Mouse (Mus musculus): ENCODE measurements around the gene Alpk1.

Gene Alpk1

GRCm38 (mm10) chr3:127743614-127744365, 36.5 kb downstream of the Alpk1 start:
- no peak for DNase-seq (ENCODE audit: low spot score)

DNA sequence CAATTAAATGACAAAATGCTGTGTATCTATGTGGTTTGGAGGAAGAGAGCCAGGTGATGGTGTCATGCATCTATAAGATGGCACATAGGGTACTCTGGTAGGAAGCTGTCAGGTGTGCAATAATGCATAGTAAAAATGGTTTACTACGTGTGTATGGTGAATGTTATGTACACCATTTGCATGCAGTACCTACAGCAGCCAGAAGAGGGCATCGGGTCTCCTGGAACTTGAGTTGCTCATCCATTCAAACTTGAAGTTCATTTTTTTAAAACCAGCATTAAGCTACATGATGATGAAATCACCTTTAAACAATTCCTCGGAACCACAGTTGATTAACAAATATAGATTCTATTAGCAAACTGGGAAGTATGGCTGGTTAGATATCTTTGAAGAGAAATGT, 38.9 kb downstream of the Alpk1 start:
- DNase-seq (ENCODE audit: low spot score), result no peak

- no peak for DNase-seq (ENCODE audit: low spot score)
Observed at GRCm38 (mm10) chr3:127737876-127738275, 42.5 kb downstream of the Alpk1 start.

- DNase-seq (ENCODE audit: low spot score), result no peak
Observed at GRCm38 (mm10) chr3:127735395-127735794, 44.9 kb downstream of the Alpk1 start.

GRCm38 (mm10) chr3:127729513-127730137, 50.7 kb downstream of the Alpk1 start:
- no peak for DNase-seq (ENCODE audit: low spot score)

DNA sequence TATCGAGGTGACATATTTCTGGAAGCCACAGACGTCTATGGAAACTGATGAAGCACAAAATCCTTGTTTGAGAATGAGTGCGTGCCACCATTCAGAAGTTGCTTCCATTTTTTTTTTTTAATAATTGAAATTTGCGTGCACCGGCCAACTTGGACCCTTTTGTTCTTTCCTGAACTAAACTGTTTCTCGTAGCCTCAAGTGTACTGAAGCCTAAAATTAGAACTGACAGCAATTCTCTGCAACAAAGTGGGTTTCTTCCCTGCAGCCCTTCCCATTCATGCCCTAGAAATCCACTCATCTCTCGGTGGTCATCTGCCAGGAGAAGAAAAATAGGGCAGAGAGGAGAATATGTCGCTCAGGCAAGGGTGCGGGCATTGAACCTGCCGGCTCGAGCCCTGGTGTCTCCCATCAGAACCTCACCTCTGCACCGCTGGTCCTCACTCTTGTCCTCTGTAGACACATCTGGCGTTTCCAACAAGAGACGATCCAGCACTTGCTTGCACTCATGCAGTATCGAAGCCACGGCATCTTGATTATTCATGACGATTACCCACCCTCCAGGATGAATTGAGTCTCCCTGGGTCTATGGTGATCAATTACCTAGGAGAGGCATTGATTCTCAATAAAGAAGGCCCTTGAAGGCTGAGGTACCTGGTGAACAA, 51.3 kb downstream of the Alpk1 start:
- DNase-seq (ENCODE audit: low spot score), result no peak

DNA sequence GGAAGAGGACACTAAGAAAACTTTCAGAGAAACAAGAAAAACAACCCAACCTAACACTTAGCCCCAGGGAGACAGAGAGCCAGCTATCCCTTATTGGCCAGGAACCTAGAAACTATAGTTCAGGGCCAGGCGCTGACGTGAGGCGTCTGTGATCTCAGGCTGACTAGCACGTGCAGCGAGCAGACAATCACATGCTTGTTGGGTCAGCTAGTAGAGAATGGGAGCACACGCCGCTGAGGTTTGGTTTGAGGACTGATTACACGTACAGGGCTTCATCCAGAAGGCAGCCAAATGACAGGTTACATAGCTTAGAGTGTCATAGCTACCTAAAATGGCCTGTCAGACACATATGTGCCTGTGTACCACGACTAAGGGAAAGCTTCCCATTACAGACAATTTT, 52.3 kb downstream of the Alpk1 start:
- no peak for DNase-seq (ENCODE audit: low spot score)

DNA sequence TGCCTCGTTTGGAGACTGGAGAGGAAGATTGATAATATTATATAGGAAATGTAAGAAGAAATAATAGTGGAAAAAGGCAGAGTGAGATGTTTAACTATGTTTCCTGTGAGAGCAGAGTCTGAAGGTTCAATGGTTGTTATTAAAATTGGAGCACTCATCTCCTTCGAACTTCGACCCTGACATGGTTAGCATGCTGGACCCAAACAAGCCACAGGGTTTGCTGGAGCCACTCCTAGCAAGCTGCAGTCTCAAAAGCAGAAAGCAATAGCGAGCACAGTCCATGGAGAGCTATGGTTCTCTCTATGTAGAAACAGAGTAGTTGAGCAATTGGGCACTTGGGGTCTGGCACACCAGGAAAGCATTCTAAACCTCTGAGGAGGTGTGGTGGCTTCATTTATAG, 59.4 kb downstream of the Alpk1 start:
- no peak for DNase-seq (ENCODE audit: low spot score)

DNA sequence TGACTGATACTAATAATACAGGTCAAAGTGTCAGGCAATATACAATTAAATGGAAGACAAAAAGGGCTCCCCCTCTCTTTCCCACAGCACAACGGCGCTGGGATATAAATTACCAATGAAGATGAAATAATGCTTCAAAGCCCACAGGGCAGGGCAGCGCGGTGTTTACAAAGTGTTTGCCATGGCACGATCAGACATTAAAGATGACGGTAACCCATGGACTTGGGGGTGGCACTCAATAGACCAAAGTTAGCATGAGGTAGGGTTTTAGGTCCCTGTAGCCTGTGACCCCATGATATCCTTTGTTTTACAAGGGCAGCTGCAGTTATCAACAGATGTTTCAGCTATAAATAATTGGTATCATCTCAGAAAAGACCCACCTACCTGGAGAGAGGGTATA, 60.3 kb downstream of the Alpk1 start:
- DNase-seq (ENCODE audit: low spot score), result no peak

DNA sequence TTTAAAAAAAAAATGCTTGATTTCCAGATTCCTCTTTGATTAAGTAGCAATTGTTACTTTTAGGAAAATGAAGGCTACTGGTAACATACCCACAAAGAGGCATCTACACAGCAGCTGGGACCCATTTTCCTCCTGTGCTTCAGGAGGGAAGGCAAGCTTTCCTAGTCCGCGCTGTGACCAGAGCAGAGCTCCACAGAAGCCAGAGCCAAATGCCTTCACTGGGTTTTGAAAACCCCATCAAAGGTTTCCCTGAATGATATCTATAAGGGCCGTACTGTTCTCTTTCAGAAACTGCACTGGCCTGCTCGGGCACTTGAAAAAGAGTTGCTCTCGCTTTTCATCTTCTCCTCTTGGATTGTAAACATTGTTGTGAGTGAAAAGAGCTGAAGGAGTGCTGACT, 60.7 kb downstream of the Alpk1 start:
- DNase-seq (ENCODE audit: low spot score), result no peak

GRCm38 (mm10) chr3:127716759-127717158, 63.6 kb downstream of the Alpk1 start:
- DNase-seq (ENCODE audit: low spot score), result no peak

DNA sequence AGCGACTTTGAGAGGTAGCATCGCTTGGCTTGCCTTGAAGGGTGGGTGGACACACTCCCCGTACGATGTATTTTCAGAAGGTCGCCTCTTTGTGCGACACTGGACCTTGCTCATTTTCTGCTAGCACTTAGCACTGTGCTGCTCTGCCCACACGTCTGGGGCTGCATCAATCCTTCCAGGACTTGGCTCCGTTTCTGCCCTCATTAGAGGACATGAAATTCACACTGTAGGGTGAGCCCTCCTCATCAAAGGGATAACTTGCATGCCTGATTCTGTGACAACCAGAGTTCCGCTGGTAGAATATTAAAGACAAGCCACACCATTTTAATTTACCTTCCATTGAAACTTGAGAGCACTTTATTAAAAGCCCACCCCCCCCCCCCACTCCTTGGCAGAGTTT, 67.2 kb downstream of the Alpk1 start:
- DNase-seq (ENCODE audit: low spot score), result no peak

- no peak for DNase-seq (ENCODE audit: low spot score)
Observed at GRCm38 (mm10) chr3:127711536-127711935, 68.8 kb downstream of the Alpk1 start.

- no peak for DNase-seq (ENCODE audit: low spot score)
Observed at GRCm38 (mm10) chr3:127707089-127707485, 73.2 kb downstream of the Alpk1 start.

DNA sequence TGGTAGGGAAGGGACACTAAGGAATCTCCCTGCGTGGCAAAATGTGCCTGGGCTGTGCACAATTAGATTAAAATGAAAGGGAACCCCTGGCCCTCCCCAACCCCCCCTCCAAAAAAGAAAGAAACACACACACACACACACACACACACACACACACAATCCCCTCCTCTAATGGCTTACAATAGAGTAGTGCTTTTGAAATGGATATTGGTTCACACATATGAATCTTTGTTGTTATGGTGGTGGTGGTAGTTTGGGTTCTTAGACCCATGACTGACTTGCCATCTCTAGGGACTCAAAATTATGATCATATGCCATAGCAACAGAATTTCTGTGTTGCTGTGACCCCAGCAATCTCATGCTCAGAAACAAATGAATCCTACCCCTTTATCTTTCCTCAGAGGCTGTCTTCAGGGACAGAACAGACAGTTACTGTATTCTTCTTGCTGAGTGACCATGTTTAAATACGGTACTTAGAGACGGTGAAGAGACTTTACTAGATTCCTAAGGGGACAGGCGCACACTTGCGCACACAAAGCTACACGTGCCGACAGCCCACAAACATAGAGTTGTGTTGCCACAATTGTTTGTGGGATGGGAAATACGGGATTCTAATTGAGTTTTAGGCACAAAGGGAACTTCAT, 73.8 kb downstream of the Alpk1 start:
- DNase-seq (ENCODE audit: low spot score), result no peak

GRCm38 (mm10) chr3:127705515-127706444, 74.5 kb downstream of the Alpk1 start:
- DNase-seq (ENCODE audit: low spot score), result no peak

GRCm38 (mm10) chr3:127705139-127705514, 75.2 kb downstream of the Alpk1 start:
- no peak for DNase-seq (ENCODE audit: low spot score)

DNA sequence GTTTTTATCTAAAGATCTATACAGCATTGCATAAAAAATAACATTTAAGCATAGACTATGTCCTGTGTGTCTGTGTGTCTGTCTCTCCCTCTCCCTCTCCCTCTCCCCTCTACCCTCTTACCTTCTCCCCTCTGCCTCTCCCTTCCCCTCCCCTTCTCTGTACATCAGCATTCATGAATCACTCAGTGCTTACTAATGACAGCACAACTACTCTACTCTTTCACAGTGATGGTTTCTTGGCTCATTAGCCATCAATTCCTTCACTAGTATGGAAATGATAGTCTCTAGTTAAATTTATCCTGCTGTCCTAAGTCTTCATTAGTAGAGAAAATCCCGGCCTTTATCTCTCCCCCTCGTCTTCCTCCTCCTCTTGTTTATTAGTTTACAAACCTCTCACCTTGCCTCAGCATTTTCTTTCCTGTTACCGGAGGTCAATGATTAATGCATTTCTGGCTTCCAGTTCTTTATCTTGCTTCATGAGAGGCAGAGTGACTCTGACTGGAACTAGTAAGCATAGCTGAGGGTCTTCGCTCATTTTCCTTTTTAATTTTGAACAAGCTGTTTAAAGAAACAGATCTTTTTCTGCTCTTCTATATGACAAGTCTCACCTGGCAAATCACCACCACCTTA, 79.0 kb downstream of the Alpk1 start:
- no peak for DNase-seq (ENCODE audit: low spot score)

GRCm38 (mm10) chr3:127698636-127699035, 81.7 kb downstream of the Alpk1 start:
- DNase-seq (ENCODE audit: low spot score), result no peak

DNA sequence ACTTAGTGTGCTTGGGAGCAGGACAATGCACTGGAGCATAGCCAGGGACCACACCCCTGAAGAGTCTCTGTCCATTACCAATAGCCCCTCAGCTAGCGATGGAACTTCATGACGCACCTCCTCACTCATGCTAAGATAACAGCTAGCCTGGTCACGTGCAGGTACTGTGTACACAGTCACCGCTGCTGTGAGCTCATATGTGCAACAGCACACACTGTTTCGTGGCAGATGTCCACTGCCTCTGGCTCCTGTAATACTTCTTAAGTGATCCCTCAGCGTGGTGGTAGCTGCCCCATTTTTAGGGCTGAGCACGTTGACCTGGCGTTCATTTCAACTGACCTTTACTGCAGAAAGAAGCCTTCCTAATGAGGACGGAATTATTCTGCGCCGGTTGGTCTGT, 83.8 kb downstream of the Alpk1 start:
- DNase-seq (ENCODE audit: low spot score), result no peak

Measured in ovary, postnatal 14 days (tissue).